Mouse (Mus musculus) CH12.LX (cell line): Measurements from ENCODE around the gene Scfd2. TPM values are rescaled to one million over a fixed set of nuclear protein-coding genes. Genes with fewer than 3 reads are reported as not detected.

Source experiments
- DNase-seq: peaks from one replicate; pipeline ENCODE4 v3.0.0-alpha.2; 2013; ENCODE audit errors: extremely low read depth
- H3K27ac ChIP-seq: 2 replicates; pipeline ENCODE4 v1.5.1; 2012; ENCODE audit warnings: low read depth, mild to moderate bottlenecking, control low read depth, moderate library complexity; ENCODE audit not compliant: insufficient read depth
- H3K27me3 ChIP-seq: replicated peaks from 2 replicates; pipeline ENCODE3; 2012; ENCODE audit warnings: inconsistent platforms
- H3K36me3 ChIP-seq, 2 experiments: replicated peaks in 1 of 2; 2 replicates each; pipeline versions ENCODE3 to v1.6.1; 2012; ENCODE audit warnings: inconsistent platforms in 1 of 2, low read length in 1 of 2, mild to moderate bottlenecking in 1 of 2, mixed read lengths in 1 of 2, moderate library complexity in 1 of 2; ENCODE audit not compliant: control insufficient read depth in 1 of 2, insufficient read depth in 1 of 2
- H3K4me1 ChIP-seq, 2 experiments: 2 replicates each; pipeline ENCODE4 v1.6.1; 2012; ENCODE audit warnings: inconsistent platforms in 1 of 2, moderate library complexity in 1 of 2; ENCODE audit not compliant: insufficient read depth in 2 of 2, control insufficient read depth in 1 of 2
- H3K4me2 ChIP-seq: 2 replicates; pipeline ENCODE4 v1.6.1; 2012; ENCODE audit warnings: low read depth, mild to moderate bottlenecking, control low read depth; ENCODE audit not compliant: poor library complexity, insufficient read depth, severe bottlenecking
- H3K4me3 ChIP-seq, 3 experiments: fragments of 150-350 bp in 1 of 3; sonication (generic) in 1 of 3; replicated peaks in 1 of 3; 2 replicates each; pipeline versions ENCODE3 to v1.5.1; 2011 to 2012; ENCODE audit warnings: low read depth in 2 of 3, low read length in 2 of 3, mild to moderate bottlenecking in 2 of 3, moderate library complexity in 2 of 3, control low read depth in 1 of 3, improper control_type of control experiment in 1 of 3, inconsistent platforms in 1 of 3, mixed read lengths in 1 of 3; ENCODE audit not compliant: poor library complexity in 1 of 3
- H3K79me2 ChIP-seq: replicated peaks from 2 replicates; pipeline ENCODE4 v1.6.1; 2012; ENCODE audit warnings: mild to moderate bottlenecking, moderate library complexity; ENCODE audit not compliant: control insufficient read depth, poor library complexity, insufficient read depth, severe bottlenecking; ENCODE audit errors: extremely low read depth
- H3K9ac ChIP-seq: 2 replicates; pipeline ENCODE4 v1.6.1; 2012; ENCODE audit warnings: low read depth, mild to moderate bottlenecking, control low read depth, moderate library complexity; ENCODE audit not compliant: insufficient read depth
- H3K9me3 ChIP-seq: replicated peaks from 2 replicates; pipeline ENCODE3; 2012; ENCODE audit warnings: low read length, inconsistent platforms, mixed read lengths
- CHD1 ChIP-seq: IDR thresholded peaks from 2 replicates; pipeline ENCODE4 v1.6.1; 2012; ENCODE audit warnings: low read depth, low read length, improper control_type of control experiment, inconsistent platforms
- CHD2 ChIP-seq: IDR thresholded peaks from 2 replicates; pipeline ENCODE4 v1.6.1; 2011; ENCODE audit warnings: low read length, improper control_type of control experiment
- CTCF ChIP-seq, 2 experiments: IDR thresholded peaks in 1 of 2; conservative IDR thresholded peaks in 1 of 2; 2 replicates each; pipeline ENCODE4 v1.5.1; 2011 to 2012; ENCODE audit warnings: low read depth in 2 of 2, low read length in 2 of 2, improper control_type of control experiment in 1 of 2, inconsistent platforms in 1 of 2, mild to moderate bottlenecking in 1 of 2, moderate library complexity in 1 of 2
- EP300 ChIP-seq: IDR thresholded peaks from 2 replicates; pipeline ENCODE4 v1.6.1; 2011; ENCODE audit warnings: low read length, improper control_type of control experiment
- ETS1 ChIP-seq: conservative IDR thresholded peaks from 2 replicates; pipeline ENCODE4 v1.6.1; 2012; ENCODE audit warnings: low read depth, mild to moderate bottlenecking, inconsistent platforms, low read length, improper control_type of control experiment, moderate library complexity
- GABPA ChIP-seq: IDR thresholded peaks from 2 replicates; pipeline ENCODE4 v1.6.1; 2012; ENCODE audit warnings: low read depth, low read length, improper control_type of control experiment, inconsistent platforms; ENCODE audit not compliant: insufficient replicate concordance
- IRF4 ChIP-seq: IDR thresholded peaks from 2 replicates; pipeline ENCODE4 v1.6.1; 2014; ENCODE audit warnings: low read depth, mild to moderate bottlenecking, inconsistent platforms, low read length, improper control_type of control experiment
- JUN ChIP-seq: IDR thresholded peaks from 2 replicates; pipeline ENCODE4 v1.6.1; 2011; ENCODE audit warnings: low read depth, mild to moderate bottlenecking, low read length, improper control_type of control experiment, moderate library complexity; ENCODE audit not compliant: insufficient read depth
- MAX ChIP-seq: IDR thresholded peaks from 2 replicates; pipeline ENCODE4 v1.6.1; 2011; ENCODE audit warnings: low read length, improper control_type of control experiment
- MAZ ChIP-seq: IDR thresholded peaks from 2 replicates; pipeline ENCODE4 v1.6.1; 2012; ENCODE audit warnings: low read depth, mild to moderate bottlenecking, inconsistent platforms, low read length, improper control_type of control experiment, moderate library complexity
- MXI1 ChIP-seq: IDR thresholded peaks from 2 replicates; pipeline ENCODE4 v1.6.1; 2011; ENCODE audit warnings: mild to moderate bottlenecking, low read depth, low read length, improper control_type of control experiment
- MYC ChIP-seq: IDR thresholded peaks from 2 replicates; pipeline ENCODE4 v1.6.1; 2011; ENCODE audit warnings: low read depth, mild to moderate bottlenecking, improper control_type of control experiment, low read length
- NELFE ChIP-seq: IDR thresholded peaks from 2 replicates; pipeline ENCODE4 v1.6.1; 2011; ENCODE audit warnings: low read depth, low read length, improper control_type of control experiment
- PAX5 ChIP-seq: IDR thresholded peaks from 2 replicates; pipeline ENCODE4 v1.6.1; 2012; ENCODE audit warnings: low read length, inconsistent platforms, mixed read lengths
- POLR2AphosphoS2 ChIP-seq: IDR thresholded peaks from 2 replicates; pipeline ENCODE4 v1.6.1; 2011; ENCODE audit warnings: low read depth, low read length, improper control_type of control experiment
- RAD21 ChIP-seq: IDR thresholded peaks from 2 replicates; pipeline ENCODE4 v1.6.1; 2011; ENCODE audit warnings: low read depth, mild to moderate bottlenecking, low read length, improper control_type of control experiment, moderate library complexity
- ZC3H11A ChIP-seq: IDR thresholded peaks from 2 replicates; pipeline ENCODE4 v1.6.1; 2012; ENCODE audit warnings: low read depth, mild to moderate bottlenecking, inconsistent platforms, low read length, improper control_type of control experiment
- ZMIZ1 ChIP-seq: IDR thresholded peaks from 2 replicates; pipeline ENCODE4 v1.6.1; 2012; ENCODE audit warnings: low read depth, mild to moderate bottlenecking, inconsistent platforms, low read length, improper control_type of control experiment
- ZNF384 ChIP-seq: IDR thresholded peaks from 2 replicates; pipeline ENCODE4 v1.6.1; 2012; ENCODE audit warnings: low read depth, low read length, improper control_type of control experiment, inconsistent platforms
- dilution Hi-C: fragments of 300-500 bp; cut with MboI; formaldehyde crosslinking; loops from 2 replicates; pipeline ENCODE4 v1.14.3; 2020; ENCODE audit warnings: low sequenced_read_pairs; ENCODE audit not compliant: extremely low pct_unique_long_range_greater_than_20kb, extremely low pct_ligation_motif_present
- in situ Hi-C: fragments of 300-500 bp; cut with MboI; formaldehyde crosslinking; loops from 3 replicates; pipeline ENCODE4 v1.14.3; 2019; ENCODE audit warnings: low sequenced_read_pairs, low pct_ligation_motif_present, low pct_unique_long_range_greater_than_20kb, mixed read lengths
- polyA plus RNA-seq: library from polyadenylated mRNA; unstranded; fragments of >175 nt; gene quantifications from 2 replicates; pipeline ENCODE4 v1.2.1, GENCODE M21; 2012; ENCODE audit warnings: low read depth; ENCODE audit not compliant: insufficient read length
- total RNA-seq, 2 experiments: library from RNA; depleted of rRNA; stranded (reverse); fragments of 300-350 nt in 1 of 2; fragments of >200 nt in 1 of 2; gene quantifications; 2 replicates each; pipeline ENCODE4 v1.2.3; 2012 to 2014

Scfd2 gene
- total and polyA plus RNA-seq, 3 experiments = 13.2 to 18.0 (median 14.4) TPM

GRCm38 (mm10) chr5:74391806-74392205 is 139.8 kb downstream of the Scfd2 start:
- H3K9ac ChIP-seq = no peak overlapping the region
- in situ Hi-C loops = no loop called here

GRCm38 (mm10) chr5:74391346-74391745 is 140.2 kb downstream of the Scfd2 start:
- no peak overlapping the region for H3K9ac ChIP-seq
- no peaks in the 10 kb centered on the region for H3K27me3 ChIP-seq
- H3K9me3 ChIP-seq = no peaks in the 10 kb centered on the region
- dilution Hi-C loops (no loop called here), in situ Hi-C loops (no loop called here)
- TF ChIP-seq MAX (no peak), CTCF (conservative IDR thresholded peaks at IDR 0.05 in 1 of 2, IDR thresholded peaks at IDR 0.05 in 1 of 2; ENCODE audit: low read depth in 2 of 2, low read length in 2 of 2) (no peak)
- no peak overlapping the region for H3K4me3 ChIP-seq
- no peaks in the 10 kb centered on the region for H3K36me3 ChIP-seq
- H3K27ac ChIP-seq = no peak overlapping the region
- H3K4me2 ChIP-seq = no peak overlapping the region
- no peaks in the 10 kb centered on the region for H3K4me1 ChIP-seq
- H3K79me2 ChIP-seq = no peaks in the 10 kb centered on the region
- DNase-seq = no peak

More at GRCm38 (mm10) chr5:74391806-74392205, 139.8 kb downstream of the Scfd2 start:
- Histone ChIP-seq H3K4me2 (no peak overlapping the region), H3K36me3 (no peaks in the 10 kb centered on the region), H3K4me3 (no peak overlapping the region), H3K4me1 (no peaks in the 10 kb centered on the region), H3K79me2 (no peaks in the 10 kb centered on the region), H3K9me3 (no peaks in the 10 kb centered on the region), H3K27me3 (no peaks in the 10 kb centered on the region), H3K27ac (no peak overlapping the region)
- TF ChIP-seq JUN (no peak), ZMIZ1 (no peak)
- dilution Hi-C loops = no loop called here
- DNase-seq = no peak

- no peaks in the 10 kb centered on the region for H3K36me3 ChIP-seq
Measured at GRCm38 (mm10) chr5:74388849-74389248, 142.7 kb downstream of the Scfd2 start.

More at GRCm38 (mm10) chr5:74388849-74389248, 142.7 kb downstream of the Scfd2 start:
- in situ Hi-C loops (no loop called here), dilution Hi-C loops (no loop called here)
- Histone ChIP-seq H3K4me3 (no peak overlapping the region), H3K9ac (no peak overlapping the region), H3K4me1 (no peaks in the 10 kb centered on the region), H3K27me3 (no peaks in the 10 kb centered on the region), H3K4me2 (no peak overlapping the region), H3K27ac (no peak overlapping the region), H3K9me3 (no peaks in the 10 kb centered on the region), H3K79me2 (no peaks in the 10 kb centered on the region)
- DNase-seq = no peak
- TF ChIP-seq JUN = no peak
- TF ChIP-seq MXI1 = no peak
- no peak for TF ChIP-seq CHD1
- TF ChIP-seq IRF4 = no peak
- no peak for TF ChIP-seq ZNF384
- TF ChIP-seq EP300 = no peak
- no peak for TF ChIP-seq POLR2AphosphoS2
- no peak for TF ChIP-seq NELFE
- TF ChIP-seq PAX5 = no peak
- no peak for TF ChIP-seq GABPA
- TF ChIP-seq MYC = no peak
- no peak for TF ChIP-seq ETS1
- TF ChIP-seq MAZ = no peak
- TF ChIP-seq RAD21 = no peak
- no peak for TF ChIP-seq CHD2
- TF ChIP-seq ZC3H11A = no peak
- no peak for TF ChIP-seq MAX
